Mouse (Mus musculus): Measurements from ENCODE around the gene Trim11. TPM values are rescaled to one million over a fixed set of nuclear protein-coding genes. Genes with fewer than 3 reads are reported as not detected.
A peak's percentile ranks its signal among the peaks of the same experiment; 100 is the strongest.

Trim11 gene
- polyA plus RNA-seq, 1 experiment from 2014 or later: 22.2 TPM

DNA sequence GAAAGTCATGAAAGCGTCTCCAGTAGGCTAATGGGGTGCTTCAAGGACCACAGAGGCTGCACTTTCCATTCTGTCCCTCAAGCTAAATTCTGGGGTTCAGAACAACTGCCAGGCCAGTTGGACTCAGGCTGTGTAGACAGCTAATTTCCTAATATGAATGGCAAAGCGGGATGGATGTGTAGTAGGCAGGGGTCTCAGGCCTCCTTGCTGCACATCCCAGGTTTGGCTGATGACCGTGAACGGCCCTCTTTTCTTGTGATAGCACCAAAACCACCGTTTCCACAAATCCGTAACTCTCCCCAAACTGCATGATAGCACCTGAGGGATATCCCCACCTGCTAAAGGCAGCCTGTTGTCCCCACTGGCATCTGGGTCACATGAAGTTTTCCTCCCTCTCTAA is 19.4 kb upstream of the Trim11 start:
- Histone ChIP-seq H3K27ac (replicated peaks) (no peak overlapping the region), H3K4me2 (peak overlapping the region; percentile 87), H3K9me3 (replicated peaks) (no peaks in the 10 kb centered on the region), H3K36me3 (no peaks in the 10 kb centered on the region), H3K9ac (replicated peaks) (no peak overlapping the region), H3K27me3 (replicated peaks) (no peaks in the 10 kb centered on the region), H3K4me3 (replicated peaks) (no peak overlapping the region), H3K4me1 (peaks cover 47% of the 10 kb centered on the region)
- no peak for ATAC-seq (ENCODE audit: low FRiP score)
- WGBS: 79% methylated on average over 6 of the region's 6 CpGs

DNA sequence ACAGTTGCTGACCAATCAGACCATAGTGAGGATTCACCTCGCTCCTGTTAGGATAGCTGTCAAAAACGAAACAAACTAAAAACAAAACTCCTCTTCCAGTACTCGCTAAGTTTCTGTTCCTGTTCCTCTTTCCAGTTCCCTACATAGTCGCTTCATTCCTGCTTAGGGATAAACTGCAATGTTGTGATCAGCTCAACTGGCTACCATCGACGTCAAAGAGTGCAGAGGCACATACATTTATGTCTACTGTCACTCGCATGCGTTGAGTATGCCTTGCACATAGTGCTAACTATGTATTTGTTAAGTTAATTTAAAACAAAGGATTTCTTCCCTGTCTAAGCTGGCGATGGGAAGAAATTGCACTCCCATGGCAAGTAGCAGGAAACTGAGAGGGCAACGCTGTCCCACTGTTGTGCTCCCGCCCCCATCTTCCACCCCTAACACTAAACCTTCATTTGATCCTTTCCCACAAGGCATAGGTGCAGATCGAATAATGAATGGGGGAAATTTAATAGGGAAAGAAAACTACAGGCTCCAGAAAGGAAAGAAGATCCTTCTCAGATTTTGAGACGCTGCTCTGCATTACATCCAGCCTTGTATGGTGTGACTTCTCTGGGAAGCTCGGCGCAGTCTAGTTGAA is 18.6 kb upstream of the Trim11 start:
- H3K27ac ChIP-seq (replicated peaks): peak overlapping the region; percentile 92
- H3K36me3 ChIP-seq: no peaks in the 10 kb centered on the region
- H3K9ac ChIP-seq (replicated peaks): peak overlapping the region; percentile 56
- peak overlapping the region; percentile 86 for H3K4me2 ChIP-seq
- 36% methylated on average over 15 of the region's 15 CpGs for WGBS
- no peaks in the 10 kb centered on the region for H3K27me3 ChIP-seq (replicated peaks)
- peak overlapping the region; percentile 56 for H3K4me3 ChIP-seq (replicated peaks)
- H3K4me1 ChIP-seq: peaks cover 49% of the 10 kb centered on the region
- no peak for ATAC-seq (ENCODE audit: low FRiP score)
- no peaks in the 10 kb centered on the region for H3K9me3 ChIP-seq (replicated peaks)

DNA sequence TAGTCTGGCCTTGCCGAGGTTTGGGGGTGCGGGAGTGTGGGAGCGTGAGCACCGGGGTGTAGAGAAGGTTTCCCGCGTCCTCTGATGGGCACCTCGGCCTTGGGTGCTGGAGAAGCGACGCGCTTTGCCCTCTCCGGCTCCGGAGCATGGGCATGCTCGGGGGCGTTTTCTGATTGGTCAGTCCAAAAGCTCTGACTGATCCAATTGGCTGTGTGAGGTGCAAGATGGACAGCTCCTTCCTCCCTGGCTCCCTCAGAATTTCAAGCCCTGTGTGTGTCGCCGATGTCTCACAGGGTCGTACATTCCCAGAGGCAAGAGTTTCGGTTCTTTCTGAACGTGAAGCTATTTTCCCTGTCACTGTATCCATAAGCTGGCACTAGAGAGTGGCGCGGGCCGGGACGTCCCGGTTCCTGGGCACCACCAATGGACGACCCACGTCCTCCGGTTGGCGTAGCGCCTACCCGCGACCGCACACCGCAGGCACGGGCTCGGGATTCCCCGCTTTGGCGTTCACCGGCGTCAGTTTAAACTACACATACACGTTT is 17.9 kb upstream of the Trim11 start:
- Histone ChIP-seq H3K9me3 (replicated peaks) (no peaks in the 10 kb centered on the region), H3K4me1 (peaks cover 51% of the 10 kb centered on the region), H3K27me3 (replicated peaks) (no peaks in the 10 kb centered on the region), H3K4me3 (replicated peaks) (peak overlapping the region; percentile 56), H3K4me2 (peak overlapping the region; percentile 86), H3K27ac (replicated peaks) (peak overlapping the region; percentile 92), H3K36me3 (no peaks in the 10 kb centered on the region), H3K9ac (replicated peaks) (peak overlapping the region; percentile 56)
- under 1% methylated on average over 40 of the region's 40 CpGs for WGBS
- ATAC-seq (ENCODE audit: low FRiP score): peak; percentile 89

DNA sequence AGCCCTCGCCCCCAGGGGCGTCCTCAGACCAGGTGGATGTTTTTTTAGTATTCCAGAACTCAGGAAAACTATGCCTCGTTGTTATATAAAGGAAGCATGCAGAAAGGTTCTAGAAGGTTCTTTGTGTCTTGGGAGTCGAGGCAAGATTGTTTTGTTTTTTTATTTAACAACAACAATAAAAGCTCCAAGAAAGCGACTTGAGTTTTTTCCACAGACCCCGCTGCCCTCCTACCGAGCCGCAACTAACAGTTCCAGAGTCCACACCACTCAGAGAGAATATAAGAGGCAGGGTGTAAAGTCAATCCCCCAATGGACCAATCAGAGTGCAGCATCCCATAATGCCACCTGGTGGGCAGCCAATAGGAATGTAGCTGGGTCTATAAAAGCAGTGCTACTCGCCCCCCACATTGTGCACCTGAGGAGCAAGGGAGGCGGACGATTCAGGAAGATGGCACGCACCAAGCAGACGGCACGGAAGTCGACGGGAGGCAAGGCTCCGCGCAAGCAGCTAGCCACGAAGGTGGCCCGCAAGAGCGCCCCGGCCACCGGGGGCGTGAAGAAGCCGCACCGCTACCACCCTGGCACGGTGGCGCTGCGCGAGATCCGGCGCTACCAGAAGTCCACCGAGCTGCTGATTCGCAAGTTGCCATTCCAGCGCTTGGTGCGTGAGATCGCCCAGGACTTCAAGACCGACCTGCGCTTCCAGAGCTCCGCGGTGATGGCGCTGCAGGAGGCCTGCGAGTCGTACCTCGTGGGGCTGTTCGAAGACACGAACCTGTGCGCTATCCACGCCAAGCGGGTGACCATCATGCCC is 16.3 kb upstream of the Trim11 start:
- 60% methylated on average over 50 of the region's 50 CpGs for WGBS
- ATAC-seq (ENCODE audit: low FRiP score): no peak
- H3K27ac ChIP-seq (replicated peaks): no peak overlapping the region

DNA sequence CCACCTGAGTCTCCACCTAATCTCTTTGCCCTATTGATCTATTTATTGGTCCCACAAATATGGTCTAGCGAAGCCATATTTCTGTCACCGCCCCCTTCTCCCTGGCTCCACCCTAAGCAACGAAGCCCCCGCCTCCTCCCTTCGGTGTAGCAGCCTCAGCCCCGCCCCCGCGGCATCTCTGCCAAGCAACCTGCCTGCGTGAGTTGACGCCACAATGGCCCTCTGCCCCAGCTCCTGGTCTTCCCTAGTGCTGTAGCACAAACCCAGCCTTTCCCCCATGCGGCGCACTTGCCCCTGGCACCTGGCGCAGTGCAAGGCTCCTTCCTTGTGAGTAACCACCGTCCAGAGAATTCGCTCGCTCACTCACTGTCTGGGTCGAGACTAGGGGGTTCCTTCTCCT is 14.3 kb upstream of the Trim11 start:
- no peak overlapping the region for H3K27ac ChIP-seq (replicated peaks)
- H3K4me1 ChIP-seq: peaks cover 29% of the 10 kb centered on the region
- H3K9ac ChIP-seq (replicated peaks): no peak overlapping the region
- H3K4me3 ChIP-seq (replicated peaks): no peak overlapping the region
- H3K27me3 ChIP-seq (replicated peaks): no peaks in the 10 kb centered on the region
- 0 out of 2 replicates have a peak overlapping the region, but pooled peaks have one; percentile 15 for H3K4me2 ChIP-seq
- 30% methylated on average over 17 of the region's 17 CpGs for WGBS
- no peaks in the 10 kb centered on the region for H3K36me3 ChIP-seq
- no peaks in the 10 kb centered on the region for H3K9me3 ChIP-seq (replicated peaks)
- ATAC-seq (ENCODE audit: low FRiP score): no peak

More for the DNA sequence above, 16.3 kb upstream of the Trim11 start:
- H3K9me3 ChIP-seq (replicated peaks): no peaks in the 10 kb centered on the region
- H3K9ac ChIP-seq (replicated peaks): no peak overlapping the region
- no peak overlapping the region for H3K4me2 ChIP-seq
- peaks cover 48% of the 10 kb centered on the region for H3K4me1 ChIP-seq
- no peaks in the 10 kb centered on the region for H3K27me3 ChIP-seq (replicated peaks)
- no peak overlapping the region for H3K4me3 ChIP-seq (replicated peaks)
- no peaks in the 10 kb centered on the region for H3K36me3 ChIP-seq

DNA sequence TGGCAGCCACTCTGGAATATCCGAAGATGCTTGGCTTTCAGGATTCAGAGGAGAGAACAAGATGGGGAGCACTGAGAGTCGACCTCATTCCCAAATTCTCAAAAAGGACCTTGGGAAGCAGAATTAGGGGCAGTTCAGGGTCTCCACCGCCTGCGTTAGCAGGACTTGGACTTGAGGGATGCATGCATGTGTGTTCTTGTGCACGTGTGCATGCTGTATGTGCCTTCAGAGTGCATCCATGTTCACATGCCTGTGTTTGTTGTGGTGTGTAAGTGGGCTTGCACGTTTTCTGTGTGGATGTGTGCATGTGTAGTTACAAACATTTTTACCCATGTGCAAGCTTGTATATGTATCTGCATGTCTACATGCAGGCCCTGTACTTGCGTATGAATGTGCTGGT is 13.7 kb upstream of the Trim11 start:
- Histone ChIP-seq H3K27me3 (replicated peaks) (no peaks in the 10 kb centered on the region), H3K9me3 (replicated peaks) (no peaks in the 10 kb centered on the region), H3K27ac (replicated peaks) (no peak overlapping the region), H3K4me1 (peaks cover 23% of the 10 kb centered on the region), H3K9ac (replicated peaks) (no peak overlapping the region), H3K4me2 (no peak overlapping the region), H3K36me3 (no peaks in the 10 kb centered on the region), H3K4me3 (replicated peaks) (no peak overlapping the region)
- WGBS: 91% methylated on average over 7 of the region's 7 CpGs
- ATAC-seq (ENCODE audit: low FRiP score): no peak

DNA sequence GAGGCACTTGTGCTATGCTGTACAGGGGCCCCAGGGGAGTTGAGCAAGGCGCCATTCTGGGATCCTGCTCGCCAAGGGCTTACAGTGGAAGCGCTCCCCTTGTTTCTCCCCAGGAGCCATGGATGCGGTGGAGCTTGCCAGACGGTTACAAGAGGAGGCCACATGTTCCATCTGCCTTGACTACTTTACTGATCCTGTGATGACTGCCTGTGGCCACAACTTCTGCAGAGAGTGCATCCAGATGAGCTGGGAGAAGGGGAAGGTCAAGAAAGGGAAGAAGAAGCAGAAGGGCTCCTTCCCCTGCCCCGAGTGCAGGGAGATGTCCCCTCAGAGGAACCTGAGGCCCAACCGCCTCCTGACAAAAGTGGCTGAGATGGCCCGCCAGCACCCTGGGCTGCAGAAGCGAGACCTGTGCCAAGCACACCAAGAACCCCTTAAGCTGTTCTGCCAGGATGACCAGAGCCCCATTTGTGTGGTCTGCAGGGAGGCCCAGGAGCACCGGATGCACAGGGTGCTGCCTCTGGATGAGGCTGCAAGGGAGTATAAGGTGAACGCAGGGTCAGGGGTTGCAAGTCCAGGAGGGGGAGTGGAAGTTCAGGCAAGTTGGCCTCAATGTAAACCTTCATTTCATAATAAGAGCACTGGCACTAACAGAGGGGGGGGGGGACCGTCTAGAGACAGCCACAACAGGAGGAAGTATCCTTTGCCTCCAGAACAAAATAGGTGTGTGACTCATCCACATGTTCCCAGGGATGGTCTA is 12.7 kb upstream of the Trim11 start:
- Histone ChIP-seq H3K4me3 (replicated peaks) (no peak overlapping the region), H3K27ac (replicated peaks) (no peak overlapping the region), H3K36me3 (peaks cover under 1% of the 10 kb centered on the region; the same call in 1 of the 2 replicates), H3K9ac (replicated peaks) (0 out of 2 replicates have a peak overlapping the region, but pooled peaks have one; percentile 5), H3K27me3 (replicated peaks) (no peaks in the 10 kb centered on the region), H3K4me2 (no peak overlapping the region), H3K4me1 (peaks cover 13% of the 10 kb centered on the region), H3K9me3 (replicated peaks) (no peaks in the 10 kb centered on the region)
- 55% methylated on average over 12 of the region's 12 CpGs for WGBS
- ATAC-seq (ENCODE audit: low FRiP score): no peak

DNA sequence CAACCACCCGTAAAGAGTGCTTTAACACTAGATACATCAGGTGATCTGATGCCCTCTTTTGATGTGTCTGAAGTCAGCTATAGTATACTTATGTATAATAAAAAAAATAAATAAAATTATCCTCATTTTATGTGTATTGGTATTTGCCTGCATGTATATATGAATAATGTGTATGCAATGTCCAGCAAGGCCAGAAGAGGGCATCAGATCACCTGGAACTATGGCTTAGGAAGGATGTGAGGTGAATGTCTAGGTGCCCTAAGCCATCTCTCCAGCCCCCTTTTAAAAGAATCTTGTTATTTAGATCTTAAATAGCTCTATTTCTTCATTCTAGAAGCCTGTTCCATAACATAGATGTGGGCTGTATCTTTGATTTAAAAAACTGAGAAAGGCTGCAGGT is 10.5 kb upstream of the Trim11 start:
- H3K4me2 ChIP-seq: no peak overlapping the region
- H3K4me1 ChIP-seq: peaks cover 11% of the 10 kb centered on the region
- H3K27ac ChIP-seq (replicated peaks): no peak overlapping the region
- 100% methylated on average over 1 of the region's 1 CpGs for WGBS
- no peaks in the 10 kb centered on the region for H3K27me3 ChIP-seq (replicated peaks)
- H3K36me3 ChIP-seq: peaks cover 9% of the 10 kb centered on the region; the same call in 1 of the 2 replicates
- H3K4me3 ChIP-seq (replicated peaks): no peak overlapping the region
- ATAC-seq (ENCODE audit: low FRiP score): no peak
- H3K9ac ChIP-seq (replicated peaks): no peak overlapping the region
- H3K9me3 ChIP-seq (replicated peaks): no peaks in the 10 kb centered on the region

DNA sequence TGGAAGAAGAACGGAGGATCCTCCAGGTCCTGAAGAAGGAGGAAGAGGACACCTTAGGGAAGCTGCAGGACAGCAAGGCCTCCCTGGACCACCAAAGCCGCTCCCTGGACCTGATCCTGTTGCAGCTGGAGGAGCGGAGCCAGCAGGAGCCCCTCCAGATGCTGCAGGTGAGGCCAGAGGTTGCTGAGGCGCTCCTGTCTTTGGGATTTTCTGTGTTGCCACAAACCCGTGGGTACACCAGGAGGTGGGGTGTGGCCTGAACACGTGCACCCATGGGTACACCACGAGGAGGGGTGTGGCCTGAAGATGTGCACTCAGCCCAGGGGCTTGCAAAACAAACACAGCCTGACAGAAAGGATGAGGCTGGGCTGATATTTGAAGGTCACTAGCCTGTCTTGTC is 9.3 kb upstream of the Trim11 start:
- Histone ChIP-seq H3K9me3 (replicated peaks) (no peaks in the 10 kb centered on the region), H3K27ac (replicated peaks) (no peak overlapping the region), H3K36me3 (peaks cover 9% of the 10 kb centered on the region; the same call in 1 of the 2 replicates), H3K4me3 (replicated peaks) (no peak overlapping the region), H3K9ac (replicated peaks) (no peak overlapping the region), H3K4me2 (no peak overlapping the region), H3K4me1 (peaks cover 7% of the 10 kb centered on the region), H3K27me3 (replicated peaks) (no peaks in the 10 kb centered on the region)
- WGBS: 94% methylated on average over 7 of the region's 7 CpGs
- no peak for ATAC-seq (ENCODE audit: low FRiP score)

DNA sequence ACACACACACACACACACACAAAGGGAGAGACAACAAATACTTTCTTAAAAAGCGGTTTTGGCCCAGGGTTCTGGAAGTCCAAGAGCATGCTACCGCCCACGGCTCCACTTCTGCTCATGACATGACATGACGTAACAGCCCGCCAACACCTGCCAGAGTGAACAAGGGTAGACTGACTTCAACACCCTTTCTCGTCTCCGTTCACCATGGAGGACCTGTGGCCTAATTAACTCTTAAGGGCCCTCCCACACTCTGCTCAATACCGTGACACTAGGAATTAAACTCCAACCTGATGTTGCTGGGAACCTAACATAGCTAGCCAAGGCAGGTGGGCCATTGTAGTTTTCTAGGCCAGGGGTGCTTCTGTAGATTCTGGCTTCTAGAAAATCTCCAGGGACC is 8.9 kb upstream of the Trim11 start:
- no peak overlapping the region for H3K9ac ChIP-seq (replicated peaks)
- WGBS: 87% methylated on average over 8 of the region's 8 CpGs
- H3K9me3 ChIP-seq (replicated peaks): no peaks in the 10 kb centered on the region
- no peaks in the 10 kb centered on the region for H3K27me3 ChIP-seq (replicated peaks)
- peaks cover 5% of the 10 kb centered on the region; the same call in 1 of the 2 replicates for H3K4me1 ChIP-seq
- no peak overlapping the region for H3K4me3 ChIP-seq (replicated peaks)
- no peak overlapping the region for H3K4me2 ChIP-seq
- peaks cover 9% of the 10 kb centered on the region; the same call in 1 of the 2 replicates for H3K36me3 ChIP-seq
- ATAC-seq (ENCODE audit: low FRiP score): no peak
- no peak overlapping the region for H3K27ac ChIP-seq (replicated peaks)

DNA sequence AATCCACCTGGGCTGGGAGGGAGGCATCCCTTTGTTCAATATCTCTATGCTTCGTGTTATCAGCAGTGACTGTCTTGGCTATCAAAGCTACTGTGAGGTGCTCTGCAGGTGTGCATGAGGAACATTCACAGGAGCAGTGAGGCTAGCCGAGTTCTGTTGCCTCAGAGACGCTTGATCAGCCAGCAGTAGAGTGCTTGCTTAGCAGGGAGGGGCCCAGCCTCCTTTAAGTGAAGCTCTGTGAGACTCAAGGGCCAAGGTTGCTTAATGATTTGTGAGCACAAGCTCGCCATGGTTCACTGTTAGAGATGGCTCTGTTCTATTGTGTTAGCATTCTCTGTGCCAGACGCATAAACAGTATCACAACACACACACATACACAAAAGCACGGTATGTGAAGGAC is 8.2 kb upstream of the Trim11 start:
- H3K27me3 ChIP-seq (replicated peaks): no peaks in the 10 kb centered on the region
- H3K27ac ChIP-seq (replicated peaks): no peak overlapping the region
- H3K9ac ChIP-seq (replicated peaks): no peak overlapping the region
- no peak overlapping the region for H3K4me2 ChIP-seq
- H3K4me3 ChIP-seq (replicated peaks): no peak overlapping the region
- H3K4me1 ChIP-seq: peaks cover 8% of the 10 kb centered on the region
- WGBS: 82% methylated on average over 6 of the region's 6 CpGs
- H3K36me3 ChIP-seq: peaks cover 13% of the 10 kb centered on the region; the same call in 1 of the 2 replicates
- H3K9me3 ChIP-seq (replicated peaks): no peaks in the 10 kb centered on the region
- no peak for ATAC-seq (ENCODE audit: low FRiP score)
